ENCODE assay signal across 27 mouse cellular contexts in the genomic region with DNA sequence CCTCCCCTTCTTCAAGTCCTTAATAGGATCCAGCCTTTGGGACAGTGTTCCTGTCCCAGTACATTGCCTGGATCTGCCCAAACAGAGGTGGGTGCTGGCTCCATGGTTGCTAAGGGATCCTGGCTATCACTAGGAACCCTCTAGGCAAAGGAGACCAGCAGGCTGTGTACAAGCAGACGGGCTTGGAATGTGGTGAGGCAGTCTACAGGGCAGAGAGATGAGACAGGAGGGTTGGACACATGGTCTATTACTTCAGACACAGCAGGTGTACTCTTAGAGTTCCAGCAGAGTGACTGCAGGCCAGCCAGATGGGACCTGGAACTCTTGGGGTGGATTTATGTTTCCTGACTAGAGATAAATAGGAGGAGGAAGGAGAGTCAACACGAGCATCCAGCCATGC. TPM values are rescaled to one million over a fixed set of nuclear protein-coding genes. Genes with fewer than 3 reads are reported as not detected.
DNase-seq lines count a peak whose midpoint lies in the region; ATAC-seq and TF ChIP-seq lines count a peak whose summit lies in the region.
"Had no signal": no experiment of that assay in that cellular context is flagged by ENCODE, and none has a peak within 500 bp of the region (broad histone marks: within the 10 kb centered on the region; RNA-seq: fewer than 3 reads in every experiment).

No protein-coding gene starts in this region.

- peak; percentile 1 for DNase-seq in kidney, postnatal 0 days (ENCODE audit: low spot score)
- no peak for DNase-seq in kidney, adult 11 months
- peak; percentile 29 to 62 for DNase-seq in cerebellum, adult 2 months
- DNase-seq in cerebellum, postnatal 14 days, result peak; percentile 20 to 48
- no peak for DNase-seq in gastrocnemius, postnatal 36 days
- DNase-seq in adrenal gland, postnatal 4 days (ENCODE audit: low spot score in 2 of 2), result no peak
- no peak for DNase-seq in ovary, adult 18-20 months (ENCODE audit: low spot score)
- DNase-seq: adrenal gland, postnatal 14 days; embryo, embryonic 11 days; gastrocnemius, postnatal 25 days; heart, adult 2 months; kidney, postnatal 25 days; liver, postnatal 0 days; lung, postnatal 36 days; retina, postnatal 1 day; right cerebral cortex, postnatal 14 days; thymus, postnatal 25 days had no signal

- 45% methylated on average over 2 of the region's 2 CpGs for WGBS in kidney, postnatal 0 days
- WGBS in cerebellum, adult 2 months, result 16% methylated on average over 2 of the region's 2 CpGs

- H3K9me3 ChIP-seq in kidney, postnatal 0 days (replicated peaks; ENCODE audit: low read length), result no peaks in the 10 kb centered on the region
- H3K9me3 ChIP-seq: embryonic facial prominence, embryonic 12.5 days; heart, embryonic 12.5 days; limb, embryonic 13.5 days; midbrain, embryonic 13.5 days had no signal

- no peak for ATAC-seq in kidney, postnatal 0 days (replicated peaks; ENCODE audit: low FRiP score, low read depth)
- ATAC-seq: forebrain, embryonic 14.5 days; intestine, postnatal 0 days; liver, embryonic 12.5 days; liver, postnatal 0 days; midbrain, embryonic 13.5 days had no signal

- no peaks in the 10 kb centered on the region for H3K27me3 ChIP-seq in kidney, postnatal 0 days (ENCODE audit: insufficient read depth, low read length)
- no peaks in the 10 kb centered on the region for H3K27me3 ChIP-seq in cerebellum, adult 2 months (ENCODE audit: control insufficient read depth, insufficient read depth, low read length)
- H3K27me3 ChIP-seq: embryonic facial prominence, embryonic 12.5 days; heart, embryonic 12.5 days; limb, embryonic 13.5 days; liver, embryonic 12.5 days; megakaryocyte, embryonic 14.5 days; midbrain, embryonic 13.5 days had no signal

- no peaks in the 10 kb centered on the region for H3K4me1 ChIP-seq in kidney, postnatal 0 days (replicated peaks; ENCODE audit: insufficient read depth, low read length)
- no peaks in the 10 kb centered on the region; the same call in 1 of the 2 replicates for H3K4me1 ChIP-seq in cerebellum, adult 2 months (ENCODE audit: control insufficient read depth, insufficient read depth, low read length)
- H3K4me1 ChIP-seq: embryonic facial prominence, embryonic 12.5 days; heart, embryonic 12.5 days; limb, embryonic 13.5 days; liver, embryonic 12.5 days; megakaryocyte, embryonic 14.5 days; midbrain, embryonic 13.5 days had no signal

- TF ChIP-seq CTCF in kidney, postnatal 0 days (IDR thresholded peaks at IDR 0.05; ENCODE audit: low read depth), result no peak
- no peak for TF ChIP-seq CTCF in cerebellum, adult 2 months (IDR thresholded peaks at IDR 0.05; ENCODE audit: borderline replicate concordance, insufficient read depth, low read depth, low read length)

- no peaks in the 10 kb centered on the region for H3K36me3 ChIP-seq in kidney, postnatal 0 days (ENCODE audit: insufficient read depth, low read length)
- H3K36me3 ChIP-seq: embryonic facial prominence, embryonic 12.5 days; heart, embryonic 12.5 days; limb, embryonic 13.5 days; liver, embryonic 12.5 days; midbrain, embryonic 13.5 days had no signal

- intact Hi-C loops in gastrocnemius, postnatal 36 days (cut with DNase I), result no loop called here

- H3K4me3 ChIP-seq in kidney, postnatal 0 days (replicated peaks; ENCODE audit: low read depth, low read length), result no peak overlapping the region
- no peak overlapping the region for H3K4me3 ChIP-seq in cerebellum, adult 2 months (replicated peaks; ENCODE audit: insufficient read depth, low read depth, low read length)
- H3K4me3 ChIP-seq: embryonic facial prominence, embryonic 12.5 days; heart, adult 2 months; heart, embryonic 12.5 days; left cerebral cortex, adult 2 months; limb, embryonic 13.5 days; liver, embryonic 12.5 days; megakaryocyte, embryonic 14.5 days; midbrain, embryonic 13.5 days had no signal

- no peak for TF ChIP-seq POLR2A in cerebellum, adult 2 months (IDR thresholded peaks at IDR 0.05; ENCODE audit: borderline replicate concordance, insufficient read depth, low read length)

- no peak overlapping the region for H3K4me2 ChIP-seq in kidney, postnatal 0 days (ENCODE audit: low read length)
- H3K4me2 ChIP-seq: embryonic facial prominence, embryonic 12.5 days; heart, embryonic 12.5 days; hindbrain, embryonic 14.5 days; limb, embryonic 13.5 days; liver, embryonic 12.5 days; midbrain, embryonic 13.5 days had no signal

- H3K9ac ChIP-seq in kidney, postnatal 0 days (ENCODE audit: low read depth, low read length), result no peak overlapping the region
- H3K9ac ChIP-seq: embryonic facial prominence, embryonic 12.5 days; heart, embryonic 12.5 days; hindbrain, embryonic 14.5 days; limb, embryonic 13.5 days; liver, embryonic 12.5 days; liver, postnatal 0 days; midbrain, embryonic 13.5 days had no signal

- no peak overlapping the region for H3K27ac ChIP-seq in kidney, postnatal 0 days
- no peak overlapping the region for H3K27ac ChIP-seq in cerebellum, adult 2 months (ENCODE audit: insufficient read depth, low read length)
- H3K27ac ChIP-seq: embryonic facial prominence, embryonic 12.5 days; heart, adult 2 months; hindbrain, embryonic 14.5 days; left cerebral cortex, adult 2 months; limb, embryonic 13.5 days; liver, embryonic 12.5 days; midbrain, embryonic 13.5 days had no signal

RNA-seq across cellular contexts. Expression of a gene that starts 59.9 kb away (rescaled TPM):
- polyA plus RNA-seq in kidney, postnatal 0 days (2015; fragmentation: Nextera tagmentation; extraction: Ambion mirVana), result 44.3 and 50.1 TPM in 2 replicates
- 13.6 and 16.3 TPM in 2 replicates for polyA plus RNA-seq in cerebellum, adult 2 months (2012; rRNA removed)
- 10 to 100 TPM in 1 of 2 experiments, 1 to 10 TPM in 1; 8.0 to 12.4 TPM for total RNA-seq in gastrocnemius, postnatal 36 days (2021)
- total RNA-seq in adrenal gland, postnatal 4 days (2021), result 10 to 100 TPM; 36.5 to 43.3 TPM

Comparison
In these comparisons a context has a peak if more than half of its experiments do, and no peak if none do; other contexts are left out.
1. DNase-seq: peak in kidney, postnatal 0 days (single experiment), cerebellum, adult 2 months (2 of 2) and cerebellum, postnatal 14 days (2 of 2); none in kidney, adult 11 months (single experiment), gastrocnemius, postnatal 36 days (0 of 2), adrenal gland, postnatal 4 days (0 of 2) and ovary, adult 18-20 months (single experiment).